Comparison of ENCODE assay signal across 21 mouse cellular contexts in the genomic region with DNA sequence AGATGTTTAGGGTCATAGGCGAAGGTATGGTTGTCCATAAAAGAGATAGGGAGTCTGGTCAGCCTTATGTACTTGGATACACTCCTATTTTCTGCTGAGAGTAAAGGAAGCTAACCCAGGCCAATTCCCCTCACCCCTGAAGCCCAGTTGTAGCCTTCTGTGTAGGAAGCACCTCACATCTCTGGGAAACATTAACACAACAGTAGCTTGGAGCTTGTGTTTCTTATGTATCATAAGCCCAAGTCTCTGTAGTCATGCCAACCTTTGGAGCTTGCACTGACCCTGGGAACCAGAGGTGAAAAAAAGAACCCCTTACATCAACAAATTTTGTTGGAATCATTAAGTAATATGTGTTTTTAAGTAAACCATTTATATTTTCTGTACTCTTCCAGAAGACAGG.
"Had no signal": no experiment of that assay in that cellular context is flagged by ENCODE, and none has a peak within 500 bp of the region (broad histone marks: within the 10 kb centered on the region; RNA-seq: fewer than 3 reads in every experiment).

No protein-coding gene starts in this region.

- H3K27me3 ChIP-seq: intestine, embryonic 15.5 days; limb, embryonic 13.5 days; liver, embryonic 12.5 days; liver, embryonic 15.5 days; lung, embryonic 15.5 days; midbrain, embryonic 13.5 days; neural tube, embryonic 13.5 days had no signal

- H3K36me3 ChIP-seq: intestine, embryonic 15.5 days; limb, embryonic 10.5 days; limb, embryonic 13.5 days; liver, embryonic 12.5 days; liver, embryonic 15.5 days; lung, embryonic 15.5 days; midbrain, embryonic 10.5 days; midbrain, embryonic 13.5 days; neural tube, embryonic 13.5 days had no signal

- H3K9ac ChIP-seq: intestine, embryonic 15.5 days; limb, embryonic 13.5 days; liver, embryonic 12.5 days; liver, embryonic 15.5 days; lung, embryonic 15.5 days; midbrain, embryonic 13.5 days; neural tube, embryonic 13.5 days had no signal

- H3K4me3 ChIP-seq: intestine, embryonic 15.5 days; layer of hippocampus, adult 2 months; limb, embryonic 10.5 days; limb, embryonic 13.5 days; liver, embryonic 12.5 days; liver, embryonic 15.5 days; lung, embryonic 15.5 days; megakaryocyte, embryonic 14.5 days; midbrain, embryonic 10.5 days; midbrain, embryonic 13.5 days; myocyte; neural tube, embryonic 13.5 days had no signal

- H3K4me1 ChIP-seq: intestine, embryonic 15.5 days; limb, embryonic 10.5 days; limb, embryonic 13.5 days; liver, embryonic 12.5 days; liver, embryonic 15.5 days; lung, embryonic 15.5 days; megakaryocyte, embryonic 14.5 days; midbrain, embryonic 10.5 days; midbrain, embryonic 13.5 days; neural tube, embryonic 13.5 days had no signal

- H3K9me3 ChIP-seq: intestine, embryonic 15.5 days; limb, embryonic 10.5 days; limb, embryonic 13.5 days; liver, embryonic 12.5 days; liver, embryonic 15.5 days; lung, embryonic 15.5 days; megakaryocyte, embryonic 14.5 days; midbrain, embryonic 10.5 days; midbrain, embryonic 13.5 days; neural tube, embryonic 13.5 days had no signal

- H3K27ac ChIP-seq: intestine, embryonic 15.5 days; layer of hippocampus, adult 2 months; limb, embryonic 10.5 days; limb, embryonic 13.5 days; liver, embryonic 12.5 days; liver, embryonic 15.5 days; lung, embryonic 15.5 days; midbrain, embryonic 10.5 days; midbrain, embryonic 13.5 days; neural tube, embryonic 13.5 days had no signal

- DNase-seq: layer of hippocampus, adult 9-11 months; liver; lung, adult 18-20 months; lung, postnatal 10 days; lung, postnatal 36 days; retina, postnatal 1 day; thymus, adult 18-20 months; thymus, postnatal 36 days had no signal

- H3K4me2 ChIP-seq: intestine, embryonic 15.5 days; limb, embryonic 13.5 days; liver, embryonic 12.5 days; liver, embryonic 15.5 days; lung, embryonic 15.5 days; midbrain, embryonic 13.5 days; neural tube, embryonic 13.5 days had no signal

- ATAC-seq: intestine, embryonic 15.5 days; liver, embryonic 12.5 days; midbrain, embryonic 13.5 days; midbrain, embryonic 16.5 days had no signal
